Mouse (Mus musculus): ENCODE measurements around the gene Gm10775. TPM values are rescaled to one million over a fixed set of nuclear protein-coding genes. Genes with fewer than 3 reads are reported as not detected.

The Gm10775 gene
- not detected for total RNA-seq (2023)

GRCm38 (mm10) chr13:65259239-65259638 lies at the start of gene Gm10775:
Gm10775 (plus strand) TSS chr13:65259539.

GRCm38 (mm10) chr13:65278383-65279341 lies 19.3 kb downstream of the Gm10775 start, which contains the start of gene Zfp369:
Zfp369 (plus strand) TSS chr13:65278814.

Other genes starting within 250 kb of the Gm10775 start
- not detected for gene Spata31d1c, start 226.5 kb upstream of the Gm10775 start, total RNA-seq (2023)
- gene Prss47, start 206.8 kb upstream of the Gm10775 start, total RNA-seq (2023): not detected
- gene Mfsd14b, start 146.6 kb upstream of the Gm10775 start, total RNA-seq (2023): 100 to 1,000 TPM; 188 TPM
- gene Olfr465-ps1, start 121.5 kb upstream of the Gm10775 start, total RNA-seq (2023): not detected
- gene Olfr466, start 109.3 kb upstream of the Gm10775 start, total RNA-seq (2023): not detected
- not detected for gene Nlrp4f, start 53.6 kb upstream of the Gm10775 start, total RNA-seq (2023)
- 10 to 100 TPM; 12.0 to 15.2 TPM for gene Zfp369, start 19.3 kb downstream of the Gm10775 start, total RNA-seq (2023)